Mouse (Mus musculus) lung, postnatal 36 days (tissue): ENCODE data around the gene Bcar3.

Experiments used
- DNase-seq: peaks from one replicate; pipeline ENCODE4 v3.0.0; 2022; ENCODE audit warnings: mixed read lengths

The Bcar3 gene

DNA sequence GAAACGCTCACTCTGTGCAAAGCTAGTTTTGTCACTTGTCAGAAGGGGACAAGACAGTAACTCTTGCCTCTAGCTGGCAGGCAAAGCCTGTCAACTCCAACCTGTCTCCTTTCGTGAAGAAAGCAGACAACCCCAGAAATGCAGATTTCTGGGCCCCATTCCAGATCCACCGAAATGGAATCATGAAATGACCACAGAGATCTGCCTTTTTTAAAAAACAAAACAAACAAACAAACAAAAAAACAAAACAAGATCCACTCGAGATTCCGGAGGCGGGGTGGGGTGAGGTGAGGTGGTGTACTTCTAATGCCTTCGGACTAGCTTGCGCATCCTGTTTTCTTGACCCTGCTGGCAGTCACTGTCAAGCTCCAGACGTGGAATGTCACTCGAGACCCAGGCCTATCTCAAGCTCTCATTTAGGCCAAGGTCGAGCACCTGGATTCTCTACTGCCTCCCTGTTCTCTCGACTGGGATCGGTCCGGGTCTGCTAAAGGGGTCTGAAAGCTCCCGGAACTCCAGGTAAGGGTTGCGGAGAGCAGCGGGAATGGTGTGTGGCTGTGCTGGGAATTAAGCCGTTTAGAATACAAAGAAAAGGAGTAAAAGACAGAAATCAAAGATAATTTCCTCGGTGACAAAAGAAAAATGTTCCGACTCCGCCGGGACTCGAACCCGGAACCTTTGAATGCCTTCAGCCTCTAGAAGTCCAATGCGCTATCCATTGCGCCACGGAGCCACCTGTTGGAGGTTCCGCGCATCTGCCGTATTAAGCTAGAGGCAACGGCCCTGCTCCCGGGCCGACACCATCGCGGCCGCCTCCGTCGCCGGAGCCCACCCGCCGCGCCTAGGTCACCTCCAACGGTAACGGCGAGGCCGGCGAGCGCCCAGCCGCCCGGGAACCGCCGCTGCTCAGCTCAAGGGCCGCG is 1.4 kb upstream of the Bcar3 start:
- DNase-seq, result peak; percentile 97

DNA sequence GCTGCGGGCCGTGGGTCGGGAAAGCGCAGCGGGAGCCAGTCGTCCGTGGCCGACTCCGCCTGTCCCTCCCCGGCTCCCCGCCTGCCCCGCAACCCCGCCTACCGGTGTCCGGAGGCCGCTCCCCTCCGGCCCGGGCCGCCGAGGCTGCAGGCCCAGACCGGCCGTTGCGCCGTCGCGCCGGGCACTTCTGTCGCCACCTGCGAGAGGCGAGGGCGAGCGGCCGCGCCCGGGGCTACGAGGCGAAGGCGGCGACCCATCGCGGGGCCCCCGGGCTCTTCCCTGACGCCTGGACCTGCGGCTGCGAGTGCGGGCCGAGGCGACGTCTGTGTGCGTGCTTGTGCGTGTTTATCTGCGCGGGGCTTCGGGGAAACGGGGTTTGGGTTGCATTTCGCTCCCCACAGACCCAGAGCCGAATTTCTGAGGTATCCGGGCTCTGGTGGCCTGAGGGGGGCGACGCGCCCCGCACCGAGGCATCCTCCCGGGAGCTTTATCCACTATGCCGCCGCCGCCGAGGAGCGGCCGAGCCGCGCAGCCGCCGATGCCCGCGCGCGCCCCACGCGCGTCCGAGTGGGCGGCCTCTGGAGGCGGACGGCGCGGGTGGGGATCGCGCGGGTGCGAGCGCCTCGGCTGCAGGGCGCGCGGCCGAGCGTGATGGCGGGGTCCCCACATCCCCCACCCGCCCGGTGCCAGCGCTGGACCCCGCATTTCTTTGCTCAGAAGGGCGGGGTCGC is 548 bp upstream of the Bcar3 start:
- no peak for DNase-seq

- DNase-seq, result peak; percentile 71
Measured at GRCm38 (mm10) chr3:122295511-122295910, 1.6 kb downstream of the Bcar3 start.

- peak; percentile 22 for DNase-seq
Measured at GRCm38 (mm10) chr3:122296979-122297378, 3.0 kb downstream of the Bcar3 start.

DNA sequence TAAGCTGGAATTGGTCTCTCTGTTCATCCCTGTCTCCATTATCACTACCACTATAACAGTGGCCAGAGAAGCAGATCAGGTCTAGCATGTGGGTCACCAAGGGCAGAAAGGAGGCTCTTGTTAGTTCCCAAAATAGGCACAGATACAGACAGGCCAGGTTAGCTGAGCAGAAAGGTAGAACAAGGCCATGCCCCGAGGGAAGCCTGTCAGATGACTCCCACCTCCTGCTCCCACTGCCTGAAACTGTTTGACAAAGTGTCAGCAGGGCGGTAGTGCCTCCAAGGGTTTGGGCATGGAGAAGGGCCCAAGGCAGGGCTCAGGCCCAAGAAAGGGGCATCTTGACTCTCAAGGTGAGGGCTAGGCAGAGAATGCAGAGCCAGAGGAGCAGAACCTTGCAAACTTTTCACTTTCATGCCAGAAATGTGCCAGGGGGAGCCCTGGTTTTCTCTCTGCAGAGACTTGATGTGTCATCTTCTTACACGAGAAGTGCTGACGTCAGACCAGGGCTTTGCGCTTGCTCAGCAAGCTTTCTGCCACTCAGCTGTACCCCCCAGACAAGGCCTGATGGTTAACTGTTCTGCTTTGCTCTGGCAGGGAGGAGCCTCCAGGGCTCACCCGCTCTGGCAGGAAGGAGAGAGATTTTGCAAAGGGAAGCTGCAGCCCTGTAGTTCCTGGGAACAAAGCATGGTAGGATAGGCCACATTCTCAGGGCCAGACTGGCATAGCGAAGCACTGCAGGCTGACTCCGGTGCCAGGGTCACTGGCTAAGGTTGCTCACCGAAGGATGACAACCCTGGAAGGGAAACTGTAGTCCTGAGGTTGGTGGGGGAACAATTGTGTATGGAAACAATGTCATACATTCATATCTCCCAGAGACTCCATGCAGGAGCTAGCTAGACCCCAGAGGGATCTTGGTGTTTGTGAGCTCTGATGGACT is 7.3 kb downstream of the Bcar3 start:
- peak; percentile 28 for DNase-seq

- DNase-seq, result no peak
Measured at GRCm38 (mm10) chr3:122304560-122304959, 10.6 kb downstream of the Bcar3 start.

DNA sequence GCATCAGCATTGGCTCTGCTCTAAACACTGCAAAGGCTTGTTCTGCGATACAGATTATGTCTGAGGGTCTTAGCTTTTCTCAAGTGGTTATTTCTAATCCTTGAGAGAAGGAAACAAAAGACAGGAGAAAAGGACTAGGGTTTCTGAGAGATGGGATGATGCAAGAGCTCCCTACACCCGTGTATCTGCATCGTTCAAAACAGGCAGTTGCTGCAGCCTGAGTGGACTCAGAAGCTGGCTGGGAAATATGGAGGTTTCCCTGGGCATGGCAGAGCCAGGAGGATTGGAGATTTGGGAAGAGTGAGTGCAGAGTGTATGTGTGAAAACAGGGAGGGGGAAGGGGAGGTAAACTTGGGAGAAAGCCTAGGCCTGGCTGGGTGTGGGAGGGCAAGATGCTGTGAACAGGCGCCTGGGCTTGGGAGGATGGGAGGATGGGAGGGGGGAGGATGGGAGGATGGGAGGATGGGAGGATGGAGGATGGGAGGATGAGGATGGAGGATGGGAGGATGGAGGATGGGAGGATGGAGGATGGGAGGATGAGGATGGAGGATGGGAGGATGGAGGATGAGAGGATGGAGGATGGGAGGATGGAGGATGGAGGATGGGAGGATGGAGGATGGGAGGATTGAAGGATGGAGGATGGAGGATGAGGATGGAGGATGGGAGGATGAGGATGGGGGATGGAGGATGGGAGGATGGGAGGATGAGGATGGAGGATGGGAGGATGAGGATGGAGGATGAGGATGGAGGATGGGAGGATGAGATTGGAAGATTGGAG is 14.1 kb downstream of the Bcar3 start:
- DNase-seq, result no peak

- DNase-seq, result no peak
Measured at GRCm38 (mm10) chr3:122308981-122309380, 15.0 kb downstream of the Bcar3 start.

- peak; percentile 94 for DNase-seq
Measured at GRCm38 (mm10) chr3:122312078-122312477, 18.1 kb downstream of the Bcar3 start.

DNA sequence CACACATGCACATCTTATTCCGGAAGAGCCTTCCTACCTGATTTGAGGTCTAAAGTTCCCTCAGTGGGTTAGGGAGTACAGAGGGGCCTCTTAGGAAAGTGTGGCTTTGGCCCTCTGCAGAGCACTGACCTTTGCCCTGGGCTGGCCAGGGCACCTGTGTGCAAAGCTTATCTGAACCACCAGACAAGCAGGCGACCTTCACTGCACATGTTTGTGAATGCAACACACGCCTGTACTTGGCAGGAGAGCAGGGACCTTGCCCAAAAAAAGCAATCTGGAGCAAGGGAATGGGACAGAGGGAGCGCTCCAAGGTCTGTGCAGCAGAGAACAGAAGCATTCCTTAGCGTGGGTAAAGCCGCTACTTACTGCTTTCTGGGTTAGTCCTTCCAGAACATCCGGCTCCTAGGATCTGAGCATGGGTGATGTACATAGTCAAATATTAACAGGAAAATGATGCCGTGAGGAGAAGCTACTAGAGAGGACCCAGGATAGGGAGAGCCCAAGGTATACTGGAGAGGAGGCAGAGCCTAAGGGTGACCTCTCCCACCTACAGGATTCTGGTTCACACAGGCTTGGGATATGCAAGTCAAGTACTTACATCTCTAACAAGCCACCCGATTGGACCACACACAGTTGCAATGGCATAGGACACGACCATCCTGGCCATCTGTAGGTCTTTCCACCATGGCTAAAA is 19.1 kb downstream of the Bcar3 start:
- DNase-seq, result no peak

- DNase-seq, result no peak
Measured at GRCm38 (mm10) chr3:122313936-122314335, 20.0 kb downstream of the Bcar3 start.

- peak; percentile 46 for DNase-seq
Measured at GRCm38 (mm10) chr3:122316621-122317020, 22.7 kb downstream of the Bcar3 start.

DNA sequence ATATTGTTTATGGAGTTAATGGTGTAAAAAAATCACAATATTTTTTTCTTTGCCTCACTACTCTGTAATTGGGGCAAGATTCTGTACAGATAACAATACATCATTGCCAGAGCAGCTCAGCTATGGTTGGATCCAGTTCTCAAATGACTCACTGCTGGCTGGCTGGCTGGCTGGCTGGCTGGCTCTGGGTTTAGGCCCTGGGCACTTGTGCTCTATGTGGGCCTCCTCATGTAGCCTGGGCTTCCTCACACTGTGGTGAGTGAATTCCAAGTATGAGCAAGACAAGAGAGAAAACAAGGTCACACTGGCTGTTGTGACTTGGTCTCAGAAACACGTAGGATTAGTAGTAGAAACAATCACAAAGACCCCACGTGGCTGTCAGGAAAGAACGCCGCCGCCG is 23.4 kb downstream of the Bcar3 start:
- DNase-seq, result no peak

GRCm38 (mm10) chr3:122322226-122322625 is 28.3 kb downstream of the Bcar3 start:
- DNase-seq, result no peak

- DNase-seq, result peak; percentile 48
Measured at GRCm38 (mm10) chr3:122323841-122324240, 29.9 kb downstream of the Bcar3 start.

GRCm38 (mm10) chr3:122324528-122324927 is 30.6 kb downstream of the Bcar3 start:
- DNase-seq, result peak; percentile 34

DNA sequence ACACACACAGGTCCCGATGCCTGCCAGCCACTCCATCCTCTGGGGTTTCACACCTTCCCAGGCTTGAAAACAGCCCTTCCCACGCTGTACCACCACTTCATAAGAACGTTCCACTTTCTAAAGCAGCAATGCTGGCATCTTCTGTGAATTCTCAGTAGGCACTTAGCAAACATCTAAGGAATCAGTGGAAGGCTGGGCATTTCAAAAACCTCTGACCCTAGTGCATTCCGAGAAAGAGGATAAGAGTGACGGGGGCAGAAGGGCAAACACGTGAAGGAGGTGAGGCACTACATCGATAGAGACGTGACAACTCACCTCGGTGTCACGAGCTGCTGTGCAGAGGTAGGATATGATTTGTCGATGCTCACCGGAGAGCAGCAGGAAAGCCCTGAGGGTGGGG is 36.5 kb downstream of the Bcar3 start:
- DNase-seq, result peak; percentile 38

DNA sequence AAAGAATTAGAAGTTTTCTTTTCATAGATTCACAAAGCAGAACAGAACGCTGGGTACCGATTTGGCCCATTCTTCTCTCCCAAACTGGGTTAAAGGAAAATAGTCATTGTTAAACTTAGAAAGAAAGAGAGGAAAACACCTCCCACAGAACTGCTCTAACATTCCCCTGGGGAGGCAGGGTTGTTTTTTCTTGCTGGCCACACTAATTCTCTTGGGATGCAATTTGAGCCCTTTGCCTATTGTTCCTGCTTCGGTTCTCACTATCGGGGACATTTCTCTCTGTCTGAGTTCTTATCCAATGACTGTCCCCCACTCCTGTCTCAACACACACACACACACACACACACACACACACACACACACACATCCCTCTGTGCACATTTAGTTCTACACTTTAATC is 39.6 kb downstream of the Bcar3 start:
- no peak for DNase-seq

GRCm38 (mm10) chr3:122333902-122334301 is 40.0 kb downstream of the Bcar3 start:
- DNase-seq, result peak; percentile 57

- no peak for DNase-seq
Measured at GRCm38 (mm10) chr3:122334375-122334774, 40.4 kb downstream of the Bcar3 start.

DNA sequence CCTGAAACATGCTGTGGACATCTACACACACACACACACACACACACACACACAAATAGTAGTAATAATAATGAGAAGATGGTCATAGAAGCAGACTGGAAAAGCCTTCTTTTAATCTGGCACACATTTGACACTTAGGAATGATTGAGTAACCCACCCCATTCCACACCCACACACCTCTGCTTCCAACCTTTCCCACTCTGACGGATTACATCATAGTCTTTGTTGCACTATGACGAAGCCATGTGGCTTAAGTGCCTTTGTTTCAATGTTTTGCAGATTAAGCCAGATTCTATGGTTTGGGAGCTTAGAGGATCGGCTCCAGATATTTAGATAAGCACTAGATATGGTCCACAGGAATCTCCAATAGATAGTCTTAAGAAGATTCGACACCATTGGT is 42.1 kb downstream of the Bcar3 start:
- DNase-seq, result no peak
